Mouse (Mus musculus): ENCODE results near the gene Ppm1m. TPM values are rescaled to one million over a fixed set of nuclear protein-coding genes. Genes with fewer than 3 reads are reported as not detected.
A peak's percentile ranks its signal among the peaks of the same experiment; 100 is the strongest.

Ppm1m gene
- total RNA-seq, 2 experiments from 2014 or later, result 2.1 to 5.2 TPM

- Histone ChIP-seq H3K4me3 (peak overlapping the region; percentile 81), H3K27ac (peak overlapping the region; percentile 99)
- no peak for DNase-seq
- TF ChIP-seq CTCF (IDR thresholded peaks at IDR 0.05), result no peak
- intact Hi-C loops (cut with DNase I), result loop anchor here (1.0 kb wide), 1 partner anchor 121 kb away; no protein-coding TSS in a partner anchor
Measured at GRCm38 (mm10) chr9:106159237-106159636, 40.3 kb downstream of the Ppm1m start.

- no peak for DNase-seq
- Histone ChIP-seq H3K4me3 (no peak within 1 kb of the TSS), H3K27ac (no peak within 1 kb of the TSS)
- intact Hi-C loops (cut with DNase I), result no loop called here
- TF ChIP-seq CTCF (IDR thresholded peaks at IDR 0.05), result no peak
Measured at GRCm38 (mm10) chr9:106158037-106158491, 41.5 kb downstream of the Ppm1m start, which contains the start of gene Glyctk. Gene Glyctk, minus strand, starts transcription at chr9:106158138.

- Histone ChIP-seq H3K27ac (no peak overlapping the region), H3K4me3 (no peak overlapping the region)
- DNase-seq, result no peak
- intact Hi-C loops (cut with DNase I), result no loop called here
- TF ChIP-seq CTCF (IDR thresholded peaks at IDR 0.05), result no peak
Measured at GRCm38 (mm10) chr9:106157623-106157925, 42.0 kb downstream of the Ppm1m start.

- TF ChIP-seq CTCF (IDR thresholded peaks at IDR 0.05), result no peak
- intact Hi-C loops (cut with DNase I), result no loop called here
Measured at GRCm38 (mm10) chr9:106156921-106157622, 42.5 kb downstream of the Ppm1m start.

GRCm38 (mm10) chr9:106156419-106156818 lies 43.1 kb downstream of the Ppm1m start:
- Histone ChIP-seq H3K27ac (no peak overlapping the region), H3K4me3 (no peak overlapping the region)
- intact Hi-C loops (cut with DNase I), result no loop called here
- peak; percentile 73 for TF ChIP-seq CTCF (IDR thresholded peaks at IDR 0.05)
- DNase-seq, result peak; percentile 42

More at GRCm38 (mm10) chr9:106156921-106157622, 42.5 kb downstream of the Ppm1m start:
- Histone ChIP-seq H3K4me3 (no peak overlapping the region), H3K27ac (no peak overlapping the region)
- DNase-seq, result no peak

DNA sequence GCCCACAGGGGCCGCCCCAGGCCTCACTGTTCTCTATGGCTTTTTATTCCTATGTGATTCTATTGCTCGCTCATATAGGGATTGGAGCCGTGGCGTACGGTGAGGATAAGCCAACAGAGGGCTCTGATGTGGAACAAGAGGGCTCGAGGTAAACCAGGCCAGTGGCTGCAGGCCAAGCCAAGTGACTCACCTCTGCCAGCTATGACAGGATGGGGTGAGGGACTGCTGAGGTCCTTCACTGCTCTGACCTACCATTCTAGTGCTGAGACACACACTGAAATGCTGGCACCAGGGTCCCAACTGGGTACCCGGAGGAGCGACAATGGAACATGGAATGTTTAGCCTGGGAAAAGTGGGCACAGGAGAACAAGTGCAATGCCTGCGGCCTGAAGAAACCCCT lies 45.4 kb downstream of the Ppm1m start:
- no peak overlapping the region for H3K27ac ChIP-seq
- intact Hi-C loops (cut with DNase I), result no loop called here
- no peak overlapping the region for H3K4me3 ChIP-seq
- TF ChIP-seq CTCF (IDR thresholded peaks at IDR 0.05), result no peak
- no peak for DNase-seq

GRCm38 (mm10) chr9:106149399-106149754 lies 50.2 kb downstream of the Ppm1m start:
- Histone ChIP-seq H3K27ac (no peak overlapping the region), H3K4me3 (no peak overlapping the region)
- intact Hi-C loops (cut with DNase I), result no loop called here
- no peak for DNase-seq
- TF ChIP-seq CTCF (IDR thresholded peaks at IDR 0.05), result no peak

- Histone ChIP-seq H3K27ac (no peak overlapping the region), H3K4me3 (no peak overlapping the region)
- no peak for TF ChIP-seq CTCF (IDR thresholded peaks at IDR 0.05)
- intact Hi-C loops (cut with DNase I), result no loop called here
- DNase-seq, result no peak
Measured at GRCm38 (mm10) chr9:106148541-106149398, 50.8 kb downstream of the Ppm1m start.

GRCm38 (mm10) chr9:106147851-106148431 lies 51.6 kb downstream of the Ppm1m start:
- no peak for TF ChIP-seq CTCF (IDR thresholded peaks at IDR 0.05)
- H3K4me3 ChIP-seq, result no peak overlapping the region
- intact Hi-C loops (cut with DNase I), result no loop called here

DNA sequence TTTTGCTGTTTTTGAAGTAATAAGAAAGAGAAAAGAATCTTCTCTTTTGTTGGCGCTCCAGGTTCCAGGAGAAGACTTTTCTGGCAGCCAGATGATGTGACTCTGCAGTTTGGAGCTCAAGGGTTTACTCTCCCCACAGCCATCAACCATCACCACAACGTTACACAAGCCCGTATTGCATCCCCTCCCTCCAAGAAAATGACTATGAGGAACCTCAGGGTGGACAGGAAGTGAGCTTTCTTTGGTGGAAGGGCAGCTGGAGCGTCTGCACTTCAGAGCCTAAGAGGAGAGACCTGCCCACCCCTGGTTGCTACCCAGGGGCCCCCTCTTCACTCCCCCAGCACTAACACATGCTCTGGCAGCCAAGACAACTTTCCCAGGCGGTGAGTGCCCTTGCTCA lies 52.3 kb downstream of the Ppm1m start:
- H3K27ac ChIP-seq, result no peak overlapping the region
- intact Hi-C loops (cut with DNase I), result no loop called here
- no peak overlapping the region for H3K4me3 ChIP-seq

More at GRCm38 (mm10) chr9:106147851-106148431, 51.6 kb downstream of the Ppm1m start:
- H3K27ac ChIP-seq, result no peak overlapping the region
- DNase-seq, result no peak

DNA sequence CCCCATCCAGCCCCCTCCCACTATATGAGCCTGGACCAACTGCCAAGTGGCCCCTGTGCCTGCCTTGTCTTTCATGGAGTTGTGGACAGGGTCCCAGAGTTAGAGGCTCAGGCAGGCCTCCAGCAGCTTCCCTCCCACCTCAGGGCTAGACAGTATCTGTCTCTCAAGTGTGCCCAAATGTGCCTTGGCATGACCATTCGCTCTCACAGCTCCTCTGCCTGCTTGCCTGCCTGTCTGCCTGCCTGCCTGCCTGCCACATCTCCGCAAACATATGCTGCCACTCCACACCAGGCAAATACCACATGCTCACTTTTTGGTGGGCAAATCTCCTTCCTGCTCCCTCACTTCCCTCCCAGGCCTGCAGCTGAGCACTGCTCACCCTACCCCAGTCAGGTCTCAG lies 54.0 kb downstream of the Ppm1m start:
- intact Hi-C loops (cut with DNase I), result no loop called here
- no peak overlapping the region for H3K4me3 ChIP-seq
- no peak for TF ChIP-seq CTCF (IDR thresholded peaks at IDR 0.05)
- no peak overlapping the region for H3K27ac ChIP-seq
- DNase-seq, result no peak

More for the DNA sequence above, 52.3 kb downstream of the Ppm1m start:
- TF ChIP-seq CTCF (IDR thresholded peaks at IDR 0.05), result no peak
- DNase-seq, result no peak

Small RNAs within 50 kb of the gene (microRNA-seq; reads per million reads assigned to microRNA genes)
- not detected for gene Mir135a-1
- gene Mirlet7g, result 86,297 reads per million, percentile 100 among the genes with 10 or more reads in this experiment

Other genes with a start within 250 kb of the Ppm1m start
- gene Col6a5, start 239.1 kb downstream of the Ppm1m start, total RNA-seq (2021), result under 1 TPM; 0.08 to 0.10 TPM
- gene Col6a4, start 103.0 kb downstream of the Ppm1m start, total RNA-seq (2021), result not detected
- gene Glyctk, start 41.6 kb downstream of the Ppm1m start, total RNA-seq (2021), result 1 to 10 TPM in 1 of 2 experiments, under 1 TPM in 1; 0.61 to 2.8 TPM
- 10 to 100 TPM; 19.4 to 25.9 TPM for gene Wdr82, start 28.8 kb downstream of the Ppm1m start, total RNA-seq (2021)
- 100 to 1,000 TPM; 127 to 210 TPM for gene Twf2, start 3.4 kb upstream of the Ppm1m start, total RNA-seq (2021)
- gene Tlr9, start 22.9 kb upstream of the Ppm1m start, total RNA-seq (2021), result under 1 TPM; 0.17 to 0.23 TPM
- 100 to 1,000 TPM; 209 to 290 TPM for gene Alas1, start 48.9 kb upstream of the Ppm1m start, total RNA-seq (2021)
- gene Poc1a, start 81.3 kb upstream of the Ppm1m start, total RNA-seq (2021), result 1 to 10 TPM; 1.4 to 2.1 TPM
- 10 to 100 TPM; 26.6 to 34.6 TPM for gene Dusp7, start 168.9 kb upstream of the Ppm1m start, total RNA-seq (2021)
- 100 to 1,000 TPM; 253 to 301 TPM for gene Rpl29, start 229.7 kb upstream of the Ppm1m start, total RNA-seq (2021)
- 10 to 100 TPM in 1 of 2 experiments, 1 to 10 TPM in 1; 8.2 to 14.9 TPM for gene Acy1, start 238.6 kb upstream of the Ppm1m start, total RNA-seq (2021)
- 1 to 10 TPM; 4.8 to 6.1 TPM for gene Abhd14b, start 247.7 kb upstream of the Ppm1m start, total RNA-seq (2021)
- gene Abhd14a, start 247.9 kb upstream of the Ppm1m start, total RNA-seq (2021), result 10 to 100 TPM; 15.9 to 19.8 TPM